27 mouse cellular contexts compared by ENCODE assay signal in genomic region chr9:69319913-69320634, GRCm38 (mm10).
DNase-seq lines count a peak whose midpoint lies in the region; ATAC-seq and TF ChIP-seq lines count a peak whose summit lies in the region.
"Had no signal": no experiment of that assay in that cellular context is flagged by ENCODE, and none has a peak within 500 bp of the region (broad histone marks: within the 10 kb centered on the region; RNA-seq: fewer than 3 reads in every experiment).

No protein-coding gene starts in this region.

- WGBS in kidney, postnatal 0 days: 46% methylated on average over 10 of the region's 10 CpGs

- no peak overlapping the region for H3K4me3 ChIP-seq in kidney, postnatal 0 days (replicated peaks; ENCODE audit: low read depth, low read length)
- H3K4me3 ChIP-seq: embryonic facial prominence, embryonic 10.5 days; forebrain, embryonic 15.5 days; heart, embryonic 12.5 days; intestine, embryonic 15.5 days; midbrain, embryonic 12.5 days; neural tube, embryonic 13.5 days; stomach, embryonic 15.5 days had no signal

- TF ChIP-seq CTCF in kidney, postnatal 0 days (IDR thresholded peaks at IDR 0.05; ENCODE audit: low read depth): no peak

- peaks cover 10% of the 10 kb centered on the region for H3K4me1 ChIP-seq in kidney, postnatal 0 days (replicated peaks; ENCODE audit: insufficient read depth, low read length)
- H3K4me1 ChIP-seq: forebrain, embryonic 15.5 days had no signal

- ATAC-seq in kidney, postnatal 0 days (replicated peaks; ENCODE audit: low FRiP score, low read depth): no peak
- peak; percentile 64 for ATAC-seq in granulocyte monocyte progenitor cell, adult 5-6 weeks (replicated peaks; ENCODE audit: poor library complexity, severe bottlenecking)
- peak; percentile 62 for ATAC-seq in megakaryocyte progenitor cell, adult 5-6 weeks (replicated peaks; ENCODE audit: poor library complexity)
- ATAC-seq: forebrain, embryonic 15.5 days; intestine, embryonic 15.5 days had no signal

- H3K36me3 ChIP-seq in kidney, postnatal 0 days (ENCODE audit: insufficient read depth, low read length): no peaks in the 10 kb centered on the region
- H3K36me3 ChIP-seq: embryonic facial prominence, embryonic 10.5 days; forebrain, embryonic 15.5 days; heart, embryonic 12.5 days; intestine, embryonic 15.5 days; midbrain, embryonic 12.5 days; neural tube, embryonic 13.5 days; stomach, embryonic 15.5 days had no signal

- intact Hi-C loops in left cerebral cortex, postnatal 25 days (cut with DNase I): loop anchor here (10.0 kb wide), 1 partner anchor 1305 kb away; no protein-coding TSS in a partner anchor

- no peaks in the 10 kb centered on the region for H3K9me3 ChIP-seq in kidney, postnatal 0 days (replicated peaks; ENCODE audit: low read length)
- H3K9me3 ChIP-seq: embryonic facial prominence, embryonic 10.5 days; forebrain, embryonic 15.5 days; heart, embryonic 12.5 days; intestine, embryonic 15.5 days; midbrain, embryonic 12.5 days; neural tube, embryonic 13.5 days; stomach, embryonic 15.5 days had no signal

- no peaks in the 10 kb centered on the region for H3K27me3 ChIP-seq in kidney, postnatal 0 days (ENCODE audit: insufficient read depth, low read length)
- H3K27me3 ChIP-seq: heart, embryonic 12.5 days; intestine, embryonic 15.5 days; midbrain, embryonic 12.5 days; neural tube, embryonic 13.5 days; stomach, embryonic 15.5 days had no signal

- no peak for DNase-seq in kidney, postnatal 0 days (ENCODE audit: low spot score)
- DNase-seq in kidney, adult 18-20 months: no peak
- peak; percentile 51 for DNase-seq in CD4-positive helper T cell, adult 2 months (ENCODE audit: low read depth, low spot score)
- no peak for DNase-seq in left cerebral cortex, postnatal 25 days (ENCODE audit: low spot score in 2 of 2)
- DNase-seq in neural tube, embryonic 10.5 days (ENCODE audit: extremely low spot score, low spot score): no peak
- DNase-seq in layer of hippocampus, postnatal 10 days (ENCODE audit: low spot score in 2 of 2): no peak
- DNase-seq: adrenal gland, postnatal 25 days; B cell, adult 2 months; cerebellum, adult 9-11 months; gastrocnemius, postnatal 14 days; heart, adult 18-20 months; heart, postnatal 14 days; right cerebral cortex, adult 18-20 months; right cerebral cortex, postnatal 4 days; thymus, postnatal 36 days had no signal

- no peak overlapping the region for H3K9ac ChIP-seq in kidney, postnatal 0 days (ENCODE audit: low read depth, low read length)
- H3K9ac ChIP-seq: forebrain, embryonic 15.5 days; heart, embryonic 12.5 days; hindbrain, embryonic 14.5 days; intestine, embryonic 15.5 days; liver, embryonic 14.5 days; midbrain, embryonic 12.5 days; neural tube, embryonic 13.5 days; stomach, embryonic 15.5 days had no signal

- peak overlapping the region; percentile 47 for H3K27ac ChIP-seq in kidney, postnatal 0 days
- H3K27ac ChIP-seq: embryonic facial prominence, embryonic 10.5 days; forebrain, embryonic 15.5 days; hindbrain, embryonic 14.5 days; intestine, embryonic 15.5 days; liver, embryonic 14.5 days; macrophage; midbrain, embryonic 12.5 days; neural tube, embryonic 13.5 days; stomach, embryonic 15.5 days had no signal

- H3K4me2 ChIP-seq in kidney, postnatal 0 days (ENCODE audit: low read length): no peak overlapping the region
- H3K4me2 ChIP-seq: forebrain, embryonic 15.5 days; heart, embryonic 12.5 days; hindbrain, embryonic 14.5 days; intestine, embryonic 15.5 days; midbrain, embryonic 12.5 days; neural tube, embryonic 13.5 days; stomach, embryonic 15.5 days had no signal
